Mouse (Mus musculus) embryo, embryonic 10.5 days (tissue): ENCODE data around the gene Col1a2.

Experiments
- DNase-seq: peaks from one replicate; pipeline ENCODE4 v3.0.0-alpha.2; 2015; ENCODE audit warnings: low spot score

The Col1a2 gene

GRCm38 (mm10) chr6:4504603-4505131, at the start of gene Col1a2:
Gene Col1a2 (plus strand): TSS chr6:4504814.
- DNase-seq, result peak; percentile 44

GRCm38 (mm10) chr6:4455518-4455917, 49.1 kb upstream of the Col1a2 start:
- no peak for DNase-seq

GRCm38 (mm10) chr6:4455961-4456617, 48.5 kb upstream of the Col1a2 start:
- DNase-seq, result peak; percentile 67

GRCm38 (mm10) chr6:4456691-4457447, 47.7 kb upstream of the Col1a2 start:
- DNase-seq, result peak; percentile 40

GRCm38 (mm10) chr6:4457555-4457996, 47.0 kb upstream of the Col1a2 start:
- DNase-seq, result peak; percentile 86

GRCm38 (mm10) chr6:4465320-4465719, 39.3 kb upstream of the Col1a2 start:
- DNase-seq, result no peak

- no peak for DNase-seq
Observed at GRCm38 (mm10) chr6:4483577-4483936, 21.1 kb upstream of the Col1a2 start.

GRCm38 (mm10) chr6:4483937-4484601, 20.5 kb upstream of the Col1a2 start:
- DNase-seq, result peak; percentile 62

GRCm38 (mm10) chr6:4488349-4488748, 16.3 kb upstream of the Col1a2 start:
- peak; percentile 55 for DNase-seq

- DNase-seq, result peak; percentile 19
Observed at GRCm38 (mm10) chr6:4488966-4489365, 15.6 kb upstream of the Col1a2 start.

- DNase-seq, result peak; percentile 82
Observed at GRCm38 (mm10) chr6:4489366-4490245, 15.0 kb upstream of the Col1a2 start.

GRCm38 (mm10) chr6:4493666-4494065, 10.9 kb upstream of the Col1a2 start:
- DNase-seq, result no peak

- no peak for DNase-seq
Observed at GRCm38 (mm10) chr6:4496428-4496827, 8.2 kb upstream of the Col1a2 start.

- DNase-seq, result peak; percentile 39
Observed at GRCm38 (mm10) chr6:4503106-4503505, 1.5 kb upstream of the Col1a2 start.

- DNase-seq, result peak; percentile 77
Observed at GRCm38 (mm10) chr6:4505158-4505997, 764 bp downstream of the Col1a2 start.

- DNase-seq, result peak; percentile 86
Observed at GRCm38 (mm10) chr6:4506106-4506505, 1.5 kb downstream of the Col1a2 start.

GRCm38 (mm10) chr6:4506791-4507190, 2.2 kb downstream of the Col1a2 start:
- peak; percentile 16 for DNase-seq

- no peak for DNase-seq
Observed at GRCm38 (mm10) chr6:4507323-4507722, 2.7 kb downstream of the Col1a2 start.

GRCm38 (mm10) chr6:4508279-4508678, 3.7 kb downstream of the Col1a2 start:
- no peak for DNase-seq

- no peak for DNase-seq
Observed at GRCm38 (mm10) chr6:4509395-4509794, 4.8 kb downstream of the Col1a2 start.

GRCm38 (mm10) chr6:4514671-4515070, 10.1 kb downstream of the Col1a2 start:
- DNase-seq, result no peak
